Mouse (Mus musculus) lung, postnatal 0 days (tissue): Measurements from ENCODE around the gene Edem2. TPM values are rescaled to one million over a fixed set of nuclear protein-coding genes. Genes with fewer than 3 reads are reported as not detected.

Experiments
- ATAC-seq: fragments of 200-750 bp; cut with Nextera tagmentation; 2 replicates; pipeline ENCODE4 v1.8.0; 2017; ENCODE audit warnings: moderate library complexity
- DNase-seq: peaks from one replicate; pipeline ENCODE4 v3.0.0-alpha.2; 2016; ENCODE audit warnings: low spot score
- H3K27ac ChIP-seq: fragments of 300-500 bp; sonication (generic); 2 replicates; pipeline ENCODE4 v1.5.1; 2014; ENCODE audit warnings: antibody characterized with exemption, mild to moderate bottlenecking, low read length, mixed read lengths
- H3K27me3 ChIP-seq: fragments of 300-500 bp; sonication (generic); replicated peaks from 2 replicates; pipeline ENCODE4 v1.6.1; 2014; ENCODE audit warnings: low read length, mixed read lengths; ENCODE audit not compliant: insufficient read depth
- H3K36me3 ChIP-seq: fragments of 300-500 bp; sonication (generic); 2 replicates; pipeline ENCODE4 v1.6.1; 2014; ENCODE audit warnings: low read length, mixed read lengths; ENCODE audit not compliant: insufficient read depth
- H3K4me1 ChIP-seq: fragments of 300-500 bp; sonication (generic); 2 replicates; pipeline ENCODE4 v1.6.1; 2014; ENCODE audit warnings: antibody characterized with exemption, low read depth, low read length, mixed read lengths; ENCODE audit not compliant: insufficient read depth
- H3K4me2 ChIP-seq: fragments of 300-500 bp; sonication (generic); replicated peaks from 2 replicates; pipeline ENCODE4 v1.6.1; 2014; ENCODE audit warnings: low read depth, mild to moderate bottlenecking, low read length, moderate library complexity, mixed read lengths
- H3K4me3 ChIP-seq: fragments of 300-500 bp; sonication (generic); 2 replicates; pipeline ENCODE4 v1.5.1; 2014; ENCODE audit warnings: low read depth, low read length
- H3K9ac ChIP-seq: fragments of 300-500 bp; sonication (generic); replicated peaks from 2 replicates; pipeline ENCODE4 v1.6.1; 2014; ENCODE audit warnings: low read depth, mild to moderate bottlenecking
- H3K9me3 ChIP-seq: fragments of 300-500 bp; sonication (generic); 2 replicates; pipeline ENCODE4 v1.6.1; 2016; ENCODE audit warnings: low read length, mixed read lengths
- CTCF ChIP-seq: IDR thresholded peaks from 2 replicates; pipeline ENCODE4 v1.5.1; 2016; ENCODE audit warnings: antibody characterized with exemption, mild to moderate bottlenecking
- EP300 ChIP-seq: IDR thresholded peaks from 2 replicates; pipeline ENCODE4 v1.6.1; 2016; ENCODE audit warnings: antibody characterized with exemption, mild to moderate bottlenecking, control low read depth
- WGBS: fragments of 180-500 bp; shearing (Covaris S2); extraction: QIAGEN DNeasy Blood & Tissue Kit; methylation state at CpG from one replicate; pipeline ENCODE4 v1.1.7; 2014; 5-methylcytosine and 5-hydroxymethylcytosine counted together
- polyA plus RNA-seq: library from polyadenylated mRNA; unstranded; fragments of >200 nt; fragmentation: Nextera tagmentation; extraction: Ambion mirVana; gene quantifications from 2 replicates; pipeline ENCODE4 v1.2.1, GENCODE M21; 2015

Edem2 gene
- polyA plus RNA-seq, 1 experiment from 2014 or later: 47.3 TPM

DNA sequence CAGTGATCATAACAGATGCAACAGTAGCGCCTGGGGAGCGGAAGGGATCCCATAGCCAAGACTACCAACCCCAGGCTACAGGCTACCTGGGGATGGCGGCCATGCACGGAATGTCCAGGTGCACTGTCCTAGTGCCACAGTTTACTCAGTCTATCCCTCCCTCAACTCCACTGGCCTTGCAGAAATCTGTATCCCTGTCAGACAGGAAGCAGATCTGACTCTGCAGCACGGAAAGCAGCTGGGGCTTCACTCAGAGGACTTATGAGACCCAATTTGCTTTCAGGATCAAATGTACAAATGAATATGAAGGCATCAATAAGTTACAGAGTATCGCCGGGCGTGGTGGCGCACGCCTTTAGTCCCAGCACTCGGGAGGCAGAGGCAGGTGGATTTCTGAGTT, 41.5 kb downstream of the Edem2 start:
- no peak overlapping the region for H3K4me2 ChIP-seq
- H3K4me3 ChIP-seq: no peak overlapping the region
- H3K36me3 ChIP-seq: no peaks in the 10 kb centered on the region
- no peaks in the 10 kb centered on the region for H3K4me1 ChIP-seq
- H3K27me3 ChIP-seq: no peaks in the 10 kb centered on the region
- no peaks in the 10 kb centered on the region for H3K9me3 ChIP-seq
- ATAC-seq (no peak), DNase-seq (no peak)
- no peak overlapping the region for H3K27ac ChIP-seq
- TF ChIP-seq EP300 (no peak), CTCF (no peak)
- H3K9ac ChIP-seq: no peak overlapping the region
- WGBS: 91% methylated on average over 11 of the region's 11 CpGs

DNA sequence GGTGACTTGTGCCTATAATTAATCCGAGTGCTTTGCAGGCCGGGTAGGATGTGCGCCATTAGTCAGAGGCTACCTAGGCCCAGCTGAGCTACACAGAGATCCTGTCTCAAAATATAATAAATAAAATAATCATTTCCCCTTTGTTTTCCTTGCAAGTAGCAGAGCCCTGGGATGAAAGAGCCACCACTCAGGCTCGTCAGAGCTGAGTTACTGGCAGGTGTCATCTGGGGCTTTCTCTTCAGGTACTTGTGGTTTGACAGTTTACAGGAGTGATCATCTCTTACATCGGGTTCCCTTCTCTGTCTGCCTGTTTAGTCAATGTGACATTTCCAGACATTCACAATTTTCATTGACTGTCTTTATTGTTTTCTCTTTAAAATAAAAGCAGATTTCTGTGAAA, 42.7 kb downstream of the Edem2 start:
- ATAC-seq (no peak), DNase-seq (no peak)
- Histone ChIP-seq H3K9ac (no peak overlapping the region), H3K4me3 (no peak overlapping the region), H3K9me3 (no peaks in the 10 kb centered on the region), H3K27me3 (no peaks in the 10 kb centered on the region), H3K27ac (no peak overlapping the region), H3K4me1 (no peaks in the 10 kb centered on the region), H3K36me3 (no peaks in the 10 kb centered on the region), H3K4me2 (no peak overlapping the region)
- 78% methylated on average over 5 of the region's 5 CpGs for WGBS
- TF ChIP-seq EP300 (no peak), CTCF (no peak)

DNA sequence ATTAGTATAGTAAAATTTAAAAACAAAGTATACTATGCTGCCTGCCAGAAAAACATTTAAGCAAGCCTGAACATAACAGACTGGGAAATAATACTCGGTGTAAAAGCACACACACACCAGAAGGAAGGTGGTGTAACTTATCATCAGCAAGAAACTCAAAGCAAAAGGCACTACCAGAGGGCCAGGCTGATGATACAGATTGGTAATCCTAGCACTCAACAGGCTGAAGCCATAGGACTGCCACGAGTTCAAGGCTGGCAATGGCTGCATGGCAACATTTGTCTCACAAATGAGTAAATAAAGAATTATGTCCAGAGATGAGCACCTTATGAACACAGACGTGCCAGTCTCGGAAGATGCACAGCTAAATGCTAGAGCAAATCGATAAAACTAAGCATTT, 45.5 kb downstream of the Edem2 start:
- Histone ChIP-seq H3K4me1 (no peaks in the 10 kb centered on the region), H3K9me3 (no peaks in the 10 kb centered on the region), H3K27ac (no peak overlapping the region), H3K4me2 (no peak overlapping the region), H3K36me3 (no peaks in the 10 kb centered on the region), H3K9ac (no peak overlapping the region), H3K27me3 (no peaks in the 10 kb centered on the region), H3K4me3 (no peak overlapping the region)
- no peak for ATAC-seq
- DNase-seq: no peak
- WGBS: 92% methylated on average over 5 of the region's 5 CpGs
- no peak for TF ChIP-seq CTCF
- no peak for TF ChIP-seq EP300

DNA sequence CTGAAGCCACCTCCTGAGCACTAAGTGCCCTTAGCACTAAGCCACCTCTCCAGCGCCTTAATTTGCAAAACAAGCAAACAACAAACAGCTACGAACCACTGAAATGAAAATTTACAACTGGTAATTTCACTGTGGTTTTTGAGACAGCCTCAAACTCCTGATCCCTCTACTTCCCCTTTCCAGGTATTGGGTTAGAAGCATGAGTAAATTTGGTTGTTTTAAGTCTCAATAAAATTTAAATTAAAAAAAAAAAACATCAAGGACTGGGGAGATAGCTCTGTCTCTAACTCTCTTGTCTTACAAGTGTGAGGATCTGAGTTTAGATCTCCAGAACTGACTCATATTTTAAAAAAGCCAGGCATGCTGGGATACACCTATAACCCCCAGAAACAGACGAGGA, 46.1 kb downstream of the Edem2 start:
- H3K27ac ChIP-seq: no peak overlapping the region
- H3K27me3 ChIP-seq: no peaks in the 10 kb centered on the region
- ATAC-seq (no peak), DNase-seq (no peak)
- H3K4me1 ChIP-seq: no peaks in the 10 kb centered on the region
- 71% methylated on average over 3 of the region's 3 CpGs for WGBS
- TF ChIP-seq EP300 (no peak), CTCF (no peak)
- H3K4me2 ChIP-seq: no peak overlapping the region
- no peaks in the 10 kb centered on the region for H3K9me3 ChIP-seq
- no peak overlapping the region for H3K4me3 ChIP-seq
- H3K9ac ChIP-seq: no peak overlapping the region
- H3K36me3 ChIP-seq: no peaks in the 10 kb centered on the region

DNA sequence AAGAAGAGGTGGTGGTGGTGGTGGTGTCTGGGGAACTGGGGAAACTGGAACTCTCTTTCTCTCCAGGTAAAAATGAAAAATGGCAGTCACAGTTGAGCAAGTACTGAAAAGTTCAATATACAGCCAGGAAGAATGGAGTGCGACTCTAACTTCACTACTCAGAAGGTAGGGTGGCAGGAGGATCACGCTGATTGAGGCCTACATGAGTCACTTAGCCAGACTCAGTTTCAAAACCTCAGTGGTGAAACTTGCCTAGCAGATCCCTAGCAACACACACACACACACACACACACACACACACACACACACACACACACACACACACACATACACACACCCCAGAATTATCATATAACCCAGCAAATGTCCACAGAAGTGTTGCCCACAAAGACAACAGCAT, 47.4 kb downstream of the Edem2 start:
- no peaks in the 10 kb centered on the region for H3K27me3 ChIP-seq
- no peaks in the 10 kb centered on the region for H3K9me3 ChIP-seq
- TF ChIP-seq EP300 (no peak), CTCF (no peak)
- WGBS: 76% methylated on average over 2 of the region's 2 CpGs
- H3K4me2 ChIP-seq: no peak overlapping the region
- DNase-seq: no peak
- H3K36me3 ChIP-seq: no peaks in the 10 kb centered on the region
- no peak overlapping the region for H3K4me3 ChIP-seq
- H3K9ac ChIP-seq: no peak overlapping the region
- H3K4me1 ChIP-seq: no peaks in the 10 kb centered on the region
- H3K27ac ChIP-seq: no peak overlapping the region
- no peak for ATAC-seq

DNA sequence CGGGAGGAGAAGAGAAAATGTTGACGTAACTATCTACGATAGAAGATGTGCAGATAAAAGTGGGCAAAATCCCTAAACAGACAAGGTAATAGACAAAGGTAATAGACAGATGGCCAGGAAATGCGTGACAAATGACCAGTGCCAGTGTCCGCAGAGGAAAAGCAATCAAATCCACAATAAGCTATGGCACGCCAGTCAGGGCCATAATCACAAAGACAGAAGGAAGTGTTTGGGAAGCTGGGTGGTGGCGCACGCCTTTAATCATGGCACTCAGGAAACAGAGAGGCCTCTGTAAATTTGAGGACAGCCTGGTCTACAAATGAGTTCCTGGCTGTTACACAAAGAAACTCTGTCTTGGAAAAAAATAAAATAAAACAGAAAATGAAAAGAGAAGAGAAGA, 48.1 kb downstream of the Edem2 start:
- DNase-seq (no peak), ATAC-seq (no peak)
- no peak overlapping the region for H3K9ac ChIP-seq
- H3K27me3 ChIP-seq: no peaks in the 10 kb centered on the region
- H3K9me3 ChIP-seq: no peaks in the 10 kb centered on the region
- TF ChIP-seq CTCF (no peak), EP300 (0 out of 2 replicates have a peak, but pooled peaks have one; percentile 29)
- H3K4me1 ChIP-seq: no peaks in the 10 kb centered on the region
- H3K36me3 ChIP-seq: no peaks in the 10 kb centered on the region
- H3K4me3 ChIP-seq: no peak overlapping the region
- no peak overlapping the region for H3K4me2 ChIP-seq
- H3K27ac ChIP-seq: no peak overlapping the region
- WGBS: 56% methylated on average over 8 of the region's 8 CpGs

DNA sequence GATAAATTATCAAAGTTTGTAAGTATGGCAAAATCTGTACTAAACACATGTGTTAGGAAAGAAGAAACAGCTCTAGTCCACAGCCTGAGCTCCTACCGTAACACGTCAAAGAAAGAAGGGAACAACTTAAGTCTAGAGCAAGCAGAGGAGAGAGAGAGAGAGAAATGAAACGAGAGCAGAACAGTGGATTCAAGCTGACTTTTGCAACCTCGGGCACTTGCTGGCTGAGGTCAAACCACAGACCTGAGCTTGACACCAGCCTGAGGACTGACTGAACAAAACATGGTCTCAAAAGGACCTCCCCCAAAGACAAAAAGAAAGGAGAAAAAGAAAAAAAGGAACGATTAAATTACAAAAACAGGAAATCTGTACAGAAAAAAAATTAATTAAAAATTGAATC, 48.7 kb downstream of the Edem2 start:
- H3K27ac ChIP-seq: no peak overlapping the region
- no peak overlapping the region for H3K4me2 ChIP-seq
- TF ChIP-seq EP300 (no peak), CTCF (no peak)
- ATAC-seq: no peak
- H3K4me1 ChIP-seq: no peaks in the 10 kb centered on the region
- H3K9me3 ChIP-seq: no peaks in the 10 kb centered on the region
- no peaks in the 10 kb centered on the region for H3K36me3 ChIP-seq
- DNase-seq: no peak
- no peaks in the 10 kb centered on the region for H3K27me3 ChIP-seq
- WGBS: 56% methylated on average over 5 of the region's 5 CpGs
- H3K9ac ChIP-seq: no peak overlapping the region
- H3K4me3 ChIP-seq: no peak overlapping the region
